Mouse (Mus musculus) lung, postnatal 0 days (tissue): ENCODE results near the gene Fmo6. TPM values are rescaled to one million over a fixed set of nuclear protein-coding genes. Genes with fewer than 3 reads are reported as not detected.

ENCODE experiments used
- ATAC-seq: fragments of 200-750 bp; cut with Nextera tagmentation; 2 replicates; pipeline ENCODE4 v1.8.0; 2017; ENCODE audit warnings: moderate library complexity
- DNase-seq: peaks from one replicate; pipeline ENCODE4 v3.0.0-alpha.2; 2016; ENCODE audit warnings: low spot score
- H3K27ac ChIP-seq: fragments of 300-500 bp; sonication (generic); 2 replicates; pipeline ENCODE4 v1.5.1; 2014; ENCODE audit warnings: antibody characterized with exemption, mild to moderate bottlenecking, low read length, mixed read lengths
- H3K27me3 ChIP-seq: fragments of 300-500 bp; sonication (generic); replicated peaks from 2 replicates; pipeline ENCODE4 v1.6.1; 2014; ENCODE audit warnings: low read length, mixed read lengths; ENCODE audit not compliant: insufficient read depth
- H3K36me3 ChIP-seq: fragments of 300-500 bp; sonication (generic); 2 replicates; pipeline ENCODE4 v1.6.1; 2014; ENCODE audit warnings: low read length, mixed read lengths; ENCODE audit not compliant: insufficient read depth
- H3K4me1 ChIP-seq: fragments of 300-500 bp; sonication (generic); 2 replicates; pipeline ENCODE4 v1.6.1; 2014; ENCODE audit warnings: antibody characterized with exemption, low read depth, low read length, mixed read lengths; ENCODE audit not compliant: insufficient read depth
- H3K4me2 ChIP-seq: fragments of 300-500 bp; sonication (generic); replicated peaks from 2 replicates; pipeline ENCODE4 v1.6.1; 2014; ENCODE audit warnings: low read depth, mild to moderate bottlenecking, low read length, moderate library complexity, mixed read lengths
- H3K4me3 ChIP-seq: fragments of 300-500 bp; sonication (generic); 2 replicates; pipeline ENCODE4 v1.5.1; 2014; ENCODE audit warnings: low read depth, low read length
- H3K9ac ChIP-seq: fragments of 300-500 bp; sonication (generic); replicated peaks from 2 replicates; pipeline ENCODE4 v1.6.1; 2014; ENCODE audit warnings: low read depth, mild to moderate bottlenecking
- H3K9me3 ChIP-seq: fragments of 300-500 bp; sonication (generic); 2 replicates; pipeline ENCODE4 v1.6.1; 2016; ENCODE audit warnings: low read length, mixed read lengths
- CTCF ChIP-seq: IDR thresholded peaks from 2 replicates; pipeline ENCODE4 v1.5.1; 2016; ENCODE audit warnings: antibody characterized with exemption, mild to moderate bottlenecking
- EP300 ChIP-seq: IDR thresholded peaks from 2 replicates; pipeline ENCODE4 v1.6.1; 2016; ENCODE audit warnings: antibody characterized with exemption, mild to moderate bottlenecking, control low read depth
- WGBS: fragments of 180-500 bp; shearing (Covaris S2); extraction: QIAGEN DNeasy Blood & Tissue Kit; methylation state at CpG from one replicate; pipeline ENCODE4 v1.1.7; 2014; 5-methylcytosine and 5-hydroxymethylcytosine counted together
- polyA plus RNA-seq: library from polyadenylated mRNA; unstranded; fragments of >200 nt; fragmentation: Nextera tagmentation; extraction: Ambion mirVana; gene quantifications from 2 replicates; pipeline ENCODE4 v1.2.1, GENCODE M21; 2015

Fmo6 gene
- polyA plus RNA-seq, 1 experiment from 2014 or later = 0.16 TPM

- ATAC-seq (peak; percentile 47; the same call in 1 of the 2 replicates), DNase-seq (peak; percentile 74)
- Histone ChIP-seq H3K27me3 (no peaks in the 10 kb centered on the region), H3K9ac (no peak overlapping the region), H3K4me2 (no peak overlapping the region), H3K4me3 (no peak overlapping the region), H3K9me3 (no peaks in the 10 kb centered on the region), H3K27ac (no peak overlapping the region), H3K4me1 (0 out of 2 replicates have a peak, but pooled peaks cover 3% of the 10 kb centered on the region), H3K36me3 (no peaks in the 10 kb centered on the region; the same call in 1 of the 2 replicates)
- TF ChIP-seq CTCF = peak; percentile 31
- peak; percentile 22; the same call in 1 of the 2 replicates for TF ChIP-seq EP300
- WGBS = 65% methylated on average over 11 of the region's 11 CpGs
Observed at GRCm38 (mm10) chr1:162886138-162886816, 51.0 kb downstream of the Fmo6 start.

GRCm38 (mm10) chr1:162882681-162883080 is 54.6 kb downstream of the Fmo6 start:
- Histone ChIP-seq H3K4me2 (no peak overlapping the region), H3K36me3 (no peaks in the 10 kb centered on the region; the same call in 1 of the 2 replicates), H3K27me3 (no peaks in the 10 kb centered on the region), H3K9me3 (no peaks in the 10 kb centered on the region), H3K9ac (no peak overlapping the region), H3K4me1 (0 out of 2 replicates have a peak, but pooled peaks cover 3% of the 10 kb centered on the region), H3K4me3 (no peak overlapping the region), H3K27ac (no peak overlapping the region)
- ATAC-seq = no peak
- WGBS = 46% methylated on average over 4 of the region's 4 CpGs
- no peak for DNase-seq
- no peak for TF ChIP-seq CTCF
- no peak for TF ChIP-seq EP300

GRCm38 (mm10) chr1:162879595-162880369 is 57.5 kb downstream of the Fmo6 start:
- Histone ChIP-seq H3K4me1 (no peaks in the 10 kb centered on the region), H3K27me3 (no peaks in the 10 kb centered on the region), H3K4me3 (no peak overlapping the region), H3K27ac (0 out of 2 replicates have a peak overlapping the region, but pooled peaks have one; percentile 32), H3K36me3 (no peaks in the 10 kb centered on the region; the same call in 1 of the 2 replicates), H3K4me2 (no peak overlapping the region), H3K9me3 (no peaks in the 10 kb centered on the region), H3K9ac (no peak overlapping the region)
- ATAC-seq (peak; percentile 61), DNase-seq (peak; percentile 55)
- TF ChIP-seq CTCF = peak; percentile 80
- peak; percentile 91 for TF ChIP-seq EP300
- 52% methylated on average over 11 of the region's 11 CpGs for WGBS

GRCm38 (mm10) chr1:162875091-162875490 is 62.2 kb downstream of the Fmo6 start:
- ATAC-seq = peak; percentile 47
- Histone ChIP-seq H3K9me3 (no peaks in the 10 kb centered on the region), H3K4me3 (no peak overlapping the region), H3K27ac (no peak overlapping the region), H3K27me3 (no peaks in the 10 kb centered on the region), H3K4me2 (no peak overlapping the region), H3K9ac (no peak overlapping the region), H3K36me3 (no peaks in the 10 kb centered on the region), H3K4me1 (peaks cover 8% of the 10 kb centered on the region)
- DNase-seq = peak; percentile 64
- TF ChIP-seq CTCF = no peak
- TF ChIP-seq EP300 = peak; percentile 95
- WGBS = 23% methylated on average over 3 of the region's 3 CpGs

GRCm38 (mm10) chr1:162871701-162872311 is 65.5 kb downstream of the Fmo6 start:
- TF ChIP-seq CTCF (no peak), EP300 (no peak)
- peak; percentile 69 for DNase-seq
- 20% methylated on average over 9 of the region's 9 CpGs for WGBS
- no peak overlapping the region for H3K27ac ChIP-seq
- H3K27me3 ChIP-seq = no peaks in the 10 kb centered on the region
- H3K4me2 ChIP-seq = no peak overlapping the region
- no peaks in the 10 kb centered on the region for H3K36me3 ChIP-seq
- peak; percentile 46 for ATAC-seq
- H3K4me1 ChIP-seq = peaks cover 8% of the 10 kb centered on the region
- no peaks in the 10 kb centered on the region for H3K9me3 ChIP-seq
- H3K4me3 ChIP-seq = no peak overlapping the region
- no peak overlapping the region for H3K9ac ChIP-seq

- no peak overlapping the region for H3K4me2 ChIP-seq
- ATAC-seq (no peak), DNase-seq (no peak)
- no peak overlapping the region for H3K27ac ChIP-seq
- no peak overlapping the region for H3K4me3 ChIP-seq
- 73% methylated on average over 7 of the region's 7 CpGs for WGBS
- no peak overlapping the region for H3K9ac ChIP-seq
- H3K4me1 ChIP-seq = peaks cover 8% of the 10 kb centered on the region
- no peaks in the 10 kb centered on the region for H3K36me3 ChIP-seq
- no peaks in the 10 kb centered on the region for H3K9me3 ChIP-seq
- TF ChIP-seq EP300 (no peak), CTCF (no peak)
- H3K27me3 ChIP-seq = no peaks in the 10 kb centered on the region
Observed at GRCm38 (mm10) chr1:162870978-162871377, 66.3 kb downstream of the Fmo6 start.
